Mouse (Mus musculus): ENCODE measurements at regions not wholly inside any gene's neighbourhood (a gene's known extent, or its start where the extent isn't known, plus 50 kb on each side); places are given as distances from the start of the nearest gene placed in this dataset.

DNA sequence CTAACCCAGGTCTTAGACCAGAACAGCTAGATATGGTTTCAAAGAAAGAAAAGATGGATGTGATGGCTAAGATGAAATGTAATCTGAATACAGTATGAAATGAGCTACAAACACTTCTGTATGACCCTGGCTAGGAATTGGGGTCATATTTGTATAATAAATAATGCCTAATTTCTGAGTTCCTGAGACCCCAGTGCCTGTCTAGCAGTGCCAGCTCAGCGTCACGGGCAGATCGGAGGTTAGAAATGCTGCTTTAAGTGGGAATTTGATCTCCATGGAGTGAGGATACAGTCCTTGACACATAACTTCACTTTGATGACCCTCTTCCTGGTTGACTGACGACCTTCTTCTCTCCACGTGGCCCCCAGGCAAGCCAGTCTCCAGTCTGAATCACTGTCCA is 105.7 kb upstream of the Daam1 start:
- TF ChIP-seq POLR2A (IDR thresholded peaks at IDR 0.05; ENCODE audit: low read depth, low read length) = no peak
- TF ChIP-seq CTCF (IDR thresholded peaks at IDR 0.05; ENCODE audit: extremely low read depth, insufficient read length, insufficient replicate concordance, low read depth, low read length) = no peak

Measured in small intestine, adult 2 months (tissue).